Mouse (Mus musculus): ENCODE results near the gene Map3k7cl. TPM values are rescaled to one million over a fixed set of nuclear protein-coding genes. Genes with fewer than 3 reads are reported as not detected.

The Map3k7cl gene
- not detected for polyA plus RNA-seq (2017; shearing (Covaris generic))

- ATAC-seq, result no peak
These were observed at the start of gene Map3k7cl for GRCm38 (mm10) chr16:87552907-87553691. Gene Map3k7cl, plus strand, starts transcription at chr16:87553330.

- no peak for ATAC-seq
These were observed 41.4 kb upstream of the Map3k7cl start for GRCm38 (mm10) chr16:87511706-87512105.

GRCm38 (mm10) chr16:87512331-87512730, 40.8 kb upstream of the Map3k7cl start:
- ATAC-seq, result no peak

- no peak for ATAC-seq
These were observed 28.9 kb upstream of the Map3k7cl start for GRCm38 (mm10) chr16:87524228-87524627.

- ATAC-seq, result no peak
These were observed 25.4 kb upstream of the Map3k7cl start for GRCm38 (mm10) chr16:87527553-87528249.

- ATAC-seq, result no peak
These were observed 24.4 kb upstream of the Map3k7cl start for GRCm38 (mm10) chr16:87528755-87529154.

- no peak for ATAC-seq
These were observed 4.8 kb upstream of the Map3k7cl start for GRCm38 (mm10) chr16:87548348-87548747.

- ATAC-seq, result no peak
These were observed 3.2 kb downstream of the Map3k7cl start for GRCm38 (mm10) chr16:87556320-87556719.

GRCm38 (mm10) chr16:87561501-87561900, 8.4 kb downstream of the Map3k7cl start:
- ATAC-seq, result no peak

- ATAC-seq, result no peak
These were observed 10.4 kb downstream of the Map3k7cl start for GRCm38 (mm10) chr16:87563524-87563923.

GRCm38 (mm10) chr16:87564564-87564963, 11.4 kb downstream of the Map3k7cl start:
- no peak for ATAC-seq

- ATAC-seq, result no peak
These were observed 14.4 kb downstream of the Map3k7cl start for GRCm38 (mm10) chr16:87567572-87567971.

- no peak for ATAC-seq
These were observed 15.1 kb downstream of the Map3k7cl start for GRCm38 (mm10) chr16:87568241-87568640.

- no peak for ATAC-seq
These were observed 16.5 kb downstream of the Map3k7cl start for GRCm38 (mm10) chr16:87569576-87570105.

GRCm38 (mm10) chr16:87570334-87570733, 17.2 kb downstream of the Map3k7cl start:
- no peak for ATAC-seq

GRCm38 (mm10) chr16:87573409-87573808, 20.3 kb downstream of the Map3k7cl start:
- ATAC-seq, result no peak

GRCm38 (mm10) chr16:87574160-87574559, 21.0 kb downstream of the Map3k7cl start:
- no peak for ATAC-seq

- ATAC-seq, result no peak
These were observed 22.5 kb downstream of the Map3k7cl start for GRCm38 (mm10) chr16:87575600-87575999.

- ATAC-seq, result no peak
These were observed 25.8 kb downstream of the Map3k7cl start for GRCm38 (mm10) chr16:87578881-87579280.

GRCm38 (mm10) chr16:87579462-87579861, 26.3 kb downstream of the Map3k7cl start:
- ATAC-seq, result no peak

GRCm38 (mm10) chr16:87582776-87583175, 29.6 kb downstream of the Map3k7cl start:
- no peak for ATAC-seq

- ATAC-seq, result no peak
These were observed 31.5 kb downstream of the Map3k7cl start for GRCm38 (mm10) chr16:87584618-87585017.

GRCm38 (mm10) chr16:87585548-87586262, 32.6 kb downstream of the Map3k7cl start:
- ATAC-seq, result no peak

Measured in CD4-positive, CD25-positive, alpha-beta regulatory T cell, adult 4 months (primary cell).